Mouse (Mus musculus): ENCODE data around the gene Tbc1d20. TPM values are rescaled to one million over a fixed set of nuclear protein-coding genes. Genes with fewer than 3 reads are reported as not detected.
"Not testable (repeated sequence)": the region's sequence is repeated elsewhere in the genome, so short reads cannot be mapped to it uniquely, and the experiment has no call there.

Tbc1d20 gene
- polyA plus RNA-seq, 1 experiment from 2014 or later = 30.6 TPM

GRCm38 (mm10) chr2:152357254-152357653 lies 63.6 kb downstream of the Tbc1d20 start:
- Histone ChIP-seq H3K36me3 (ENCODE audit: control insufficient read depth, insufficient read depth, low read length) (no peaks in the 10 kb centered on the region), H3K27me3 (ENCODE audit: control insufficient read depth, insufficient read depth, low read length) (no peaks in the 10 kb centered on the region), H3K4me1 (replicated peaks; ENCODE audit: control insufficient read depth, insufficient read depth, low read length) (no peaks in the 10 kb centered on the region), H3K9ac (ENCODE audit: low read length) (no peak overlapping the region), H3K9me3 (ENCODE audit: control insufficient read depth, low read length) (no peaks in the 10 kb centered on the region), H3K4me2 (ENCODE audit: low read depth, low read length, severe bottlenecking) (no peak overlapping the region), H3K27ac (ENCODE audit: low read depth, low read length) (no peak overlapping the region), H3K4me3 (ENCODE audit: low read depth, low read length) (no peak overlapping the region)
- WGBS = 88% methylated on average over 3 of the region's 3 CpGs
- no peak for ATAC-seq (replicated peaks; ENCODE audit: low FRiP score)
- DNase-seq (ENCODE audit: low spot score) = no peak

- not testable (repeated sequence) for H3K27ac ChIP-seq (ENCODE audit: low read depth, low read length); H3K4me3 ChIP-seq (ENCODE audit: low read depth, low read length); ATAC-seq (replicated peaks; ENCODE audit: low FRiP score); H3K4me2 ChIP-seq (ENCODE audit: low read depth, low read length, severe bottlenecking); H3K27me3 ChIP-seq (ENCODE audit: control insufficient read depth, insufficient read depth, low read length); DNase-seq (ENCODE audit: low spot score); H3K9me3 ChIP-seq (ENCODE audit: control insufficient read depth, low read length); H3K36me3 ChIP-seq (ENCODE audit: control insufficient read depth, insufficient read depth, low read length); H3K9ac ChIP-seq (ENCODE audit: low read length); H3K4me1 ChIP-seq (replicated peaks; ENCODE audit: control insufficient read depth, insufficient read depth, low read length)
- 74% methylated on average over 5 of the region's 5 CpGs for WGBS
Measured at GRCm38 (mm10) chr2:152358977-152359376, 65.3 kb downstream of the Tbc1d20 start.

GRCm38 (mm10) chr2:152359616-152360015 lies 66.0 kb downstream of the Tbc1d20 start:
- Histone ChIP-seq H3K27me3 (ENCODE audit: control insufficient read depth, insufficient read depth, low read length) (no peaks in the 10 kb centered on the region), H3K4me2 (ENCODE audit: low read depth, low read length, severe bottlenecking) (no peak overlapping the region), H3K4me1 (replicated peaks; ENCODE audit: control insufficient read depth, insufficient read depth, low read length) (no peaks in the 10 kb centered on the region), H3K9me3 (ENCODE audit: control insufficient read depth, low read length) (no peaks in the 10 kb centered on the region), H3K36me3 (ENCODE audit: control insufficient read depth, insufficient read depth, low read length) (no peaks in the 10 kb centered on the region), H3K4me3 (ENCODE audit: low read depth, low read length) (no peak overlapping the region), H3K27ac (ENCODE audit: low read depth, low read length) (no peak overlapping the region), H3K9ac (ENCODE audit: low read length) (no peak overlapping the region)
- DNase-seq (ENCODE audit: low spot score) = no peak
- no peak for ATAC-seq (replicated peaks; ENCODE audit: low FRiP score)
- 78% methylated on average over 5 of the region's 5 CpGs for WGBS

- H3K4me1 ChIP-seq (replicated peaks; ENCODE audit: control insufficient read depth, insufficient read depth, low read length) = no peaks in the 10 kb centered on the region
- H3K4me3 ChIP-seq (ENCODE audit: low read depth, low read length) = no peak overlapping the region
- no peaks in the 10 kb centered on the region for H3K36me3 ChIP-seq (ENCODE audit: control insufficient read depth, insufficient read depth, low read length)
- no peak overlapping the region for H3K4me2 ChIP-seq (ENCODE audit: low read depth, low read length, severe bottlenecking)
- DNase-seq (ENCODE audit: low spot score) (no peak), ATAC-seq (replicated peaks; ENCODE audit: low FRiP score) (no peak)
- H3K9me3 ChIP-seq (ENCODE audit: control insufficient read depth, low read length) = no peaks in the 10 kb centered on the region
- no peaks in the 10 kb centered on the region for H3K27me3 ChIP-seq (ENCODE audit: control insufficient read depth, insufficient read depth, low read length)
- no peak overlapping the region for H3K9ac ChIP-seq (ENCODE audit: low read length)
- no peak overlapping the region for H3K27ac ChIP-seq (ENCODE audit: low read depth, low read length)
- 63% methylated on average over 7 of the region's 7 CpGs for WGBS
Measured at GRCm38 (mm10) chr2:152360271-152360775, 66.7 kb downstream of the Tbc1d20 start.

- WGBS = 88% methylated on average over 8 of the region's 8 CpGs
- H3K4me2 ChIP-seq (ENCODE audit: low read depth, low read length, severe bottlenecking) = no peak overlapping the region
- ATAC-seq (replicated peaks; ENCODE audit: low FRiP score) = no peak
- no peak overlapping the region for H3K4me3 ChIP-seq (ENCODE audit: low read depth, low read length)
- H3K36me3 ChIP-seq (ENCODE audit: control insufficient read depth, insufficient read depth, low read length) = no peaks in the 10 kb centered on the region
- H3K9me3 ChIP-seq (ENCODE audit: control insufficient read depth, low read length) = no peaks in the 10 kb centered on the region
- no peaks in the 10 kb centered on the region for H3K27me3 ChIP-seq (ENCODE audit: control insufficient read depth, insufficient read depth, low read length)
- no peak for DNase-seq (ENCODE audit: low spot score)
- no peaks in the 10 kb centered on the region for H3K4me1 ChIP-seq (replicated peaks; ENCODE audit: control insufficient read depth, insufficient read depth, low read length)
- H3K27ac ChIP-seq (ENCODE audit: low read depth, low read length) = no peak overlapping the region
- no peak overlapping the region for H3K9ac ChIP-seq (ENCODE audit: low read length)
Measured at GRCm38 (mm10) chr2:152361193-152361592, 67.6 kb downstream of the Tbc1d20 start.

Other genes starting within 250 kb of the Tbc1d20 start
- gene Scrt2, start 212.3 kb upstream of the Tbc1d20 start, polyA plus RNA-seq (2014; fragmentation: Nextera tagmentation; extraction: Ambion mirVana) = 10.0 and 11.3 TPM in 2 replicates
- 14.3 and 15.0 TPM in 2 replicates for gene Srxn1, start 188.3 kb upstream of the Tbc1d20 start, polyA plus RNA-seq (2014; fragmentation: Nextera tagmentation; extraction: Ambion mirVana)
- 3.4 and 3.5 TPM in 2 replicates for gene Tcf15, start 150.3 kb upstream of the Tbc1d20 start, polyA plus RNA-seq (2014; fragmentation: Nextera tagmentation; extraction: Ambion mirVana)
- gene Csnk2a1, start 67.0 kb upstream of the Tbc1d20 start, polyA plus RNA-seq (2014; fragmentation: Nextera tagmentation; extraction: Ambion mirVana) = 72.2 and 73.6 TPM in 2 replicates
- gene Rbck1, start 38.8 kb downstream of the Tbc1d20 start, polyA plus RNA-seq (2014; fragmentation: Nextera tagmentation; extraction: Ambion mirVana) = 94.2 TPM in 2 replicates
- 1.3 and 2.1 TPM in 2 replicates for gene Trib3, start 50.2 kb downstream of the Tbc1d20 start, polyA plus RNA-seq (2014; fragmentation: Nextera tagmentation; extraction: Ambion mirVana)
- gene Nrsn2, start 82.8 kb downstream of the Tbc1d20 start, polyA plus RNA-seq (2014; fragmentation: Nextera tagmentation; extraction: Ambion mirVana) = 6.3 and 7.6 TPM in 2 replicates
- gene Sox12, start 104.2 kb downstream of the Tbc1d20 start, polyA plus RNA-seq (2014; fragmentation: Nextera tagmentation; extraction: Ambion mirVana) = 20.4 and 22.9 TPM in 2 replicates
- gene Zcchc3, start 121.2 kb downstream of the Tbc1d20 start, polyA plus RNA-seq (2014; fragmentation: Nextera tagmentation; extraction: Ambion mirVana) = 59.4 and 63.9 TPM in 2 replicates
- 0.41 and 0.79 TPM in 2 replicates for gene 6820408C15Rik, start 121.8 kb downstream of the Tbc1d20 start, polyA plus RNA-seq (2014; fragmentation: Nextera tagmentation; extraction: Ambion mirVana)
- gene Defb23, start 170.8 kb downstream of the Tbc1d20 start, polyA plus RNA-seq (2014; fragmentation: Nextera tagmentation; extraction: Ambion mirVana) = not detected in 2 replicates
- gene Defb20, start 183.2 kb downstream of the Tbc1d20 start, polyA plus RNA-seq (2014; fragmentation: Nextera tagmentation; extraction: Ambion mirVana) = not detected in 2 replicates
- gene Defb22, start 196.3 kb downstream of the Tbc1d20 start, polyA plus RNA-seq (2014; fragmentation: Nextera tagmentation; extraction: Ambion mirVana) = not detected in 2 replicates
- gene Defb26, start 217.9 kb downstream of the Tbc1d20 start, polyA plus RNA-seq (2014; fragmentation: Nextera tagmentation; extraction: Ambion mirVana) = not detected in 2 replicates
- not detected in 2 replicates for gene Defb28, start 224.4 kb downstream of the Tbc1d20 start, polyA plus RNA-seq (2014; fragmentation: Nextera tagmentation; extraction: Ambion mirVana)
- not detected in 2 replicates for gene Defb29, start 246.3 kb downstream of the Tbc1d20 start, polyA plus RNA-seq (2014; fragmentation: Nextera tagmentation; extraction: Ambion mirVana)

All from forebrain, embryonic 11.5 days (tissue).